Mouse (Mus musculus) small intestine, adult 2 months (tissue): ENCODE results near the gene March8. TPM values are rescaled to one million over a fixed set of nuclear protein-coding genes. Genes with fewer than 3 reads are reported as not detected.
"Not testable (repeated sequence)": the region's sequence is repeated elsewhere in the genome, so short reads cannot be mapped to it uniquely, and the experiment has no call there.

ENCODE experiments used
- H3K27ac ChIP-seq: fragments of 200-500 bp; 2 replicates; pipeline ENCODE4 v1.5.1; 2012; ENCODE audit warnings: low read depth, low read length, control low read depth, inconsistent platforms; ENCODE audit not compliant: insufficient read depth
- H3K27me3 ChIP-seq: fragments of 200-500 bp; 2 replicates; pipeline ENCODE4 v1.6.1; 2012; ENCODE audit warnings: mild to moderate bottlenecking, moderate library complexity, low read length, inconsistent platforms; ENCODE audit not compliant: control insufficient read depth, insufficient read depth
- H3K36me3 ChIP-seq: fragments of 200-500 bp; 2 replicates; pipeline ENCODE4 v1.6.1; 2012; ENCODE audit warnings: mild to moderate bottlenecking, low read length, control low read depth, inconsistent platforms; ENCODE audit not compliant: control insufficient read depth, insufficient read depth
- H3K4me1 ChIP-seq: fragments of 200-500 bp; 2 replicates; pipeline ENCODE4 v1.6.1; 2012; ENCODE audit warnings: low read length, inconsistent platforms, mixed read lengths; ENCODE audit not compliant: control insufficient read depth, insufficient read depth, insufficient read length
- H3K4me3 ChIP-seq: fragments of 200-500 bp; 2 replicates; pipeline ENCODE4 v1.5.1; 2012; ENCODE audit warnings: low read depth, mild to moderate bottlenecking, control low read depth, inconsistent platforms, low read length, moderate library complexity
- CTCF ChIP-seq: fragments of 200-500 bp; IDR thresholded peaks from 2 replicates; pipeline ENCODE4 v1.5.1; 2012; ENCODE audit warnings: low read depth, mild to moderate bottlenecking, control low read depth, inconsistent platforms, low read length, moderate library complexity, mixed read lengths; ENCODE audit not compliant: insufficient replicate concordance, insufficient read length; ENCODE audit errors: extremely low read depth
- POLR2A ChIP-seq: fragments of 200-500 bp; IDR thresholded peaks from 2 replicates; pipeline ENCODE4 v1.6.1; 2012; ENCODE audit warnings: low read depth, mild to moderate bottlenecking, control low read depth, inconsistent platforms, low read length, moderate library complexity
- WGBS: fragments of 180-500 bp; shearing (Covaris S2); methylation state at CpG from one replicate; pipeline ENCODE4 v1.1.7; 2018; 5-methylcytosine and 5-hydroxymethylcytosine counted together
- polyA plus RNA-seq: library from polyadenylated mRNA; depleted of rRNA; stranded (reverse); fragments of >200 nt; gene quantifications from 2 replicates; pipeline ENCODE4 v1.2.3, GENCODE M21; 2012

Gene March8
- polyA plus RNA-seq, 1 experiment: 65.1 TPM

DNA sequence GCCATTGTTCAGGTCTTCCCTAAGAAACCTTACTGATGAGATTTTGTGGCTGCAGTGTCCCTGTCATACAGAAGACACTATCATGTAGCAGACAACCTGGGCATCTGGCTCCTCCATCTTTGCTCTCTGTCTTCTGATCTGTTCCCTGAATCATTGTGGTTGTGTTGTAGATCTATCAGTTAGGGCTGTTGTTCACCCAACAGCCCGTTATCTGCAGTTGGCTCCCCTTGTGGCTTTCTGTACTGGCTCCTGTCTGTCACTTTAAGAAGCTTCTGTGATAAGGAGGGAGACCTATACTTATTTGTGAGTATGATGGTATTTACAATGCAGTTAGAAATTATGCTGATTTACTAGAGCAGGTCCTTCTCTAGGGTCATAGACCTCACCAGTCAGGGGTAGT is 2.7 kb downstream of the March8 start:
- no peaks in the 10 kb centered on the region for H3K27me3 ChIP-seq
- H3K4me1 ChIP-seq: no peaks in the 10 kb centered on the region; the same call in 1 of the 2 replicates
- TF ChIP-seq CTCF (no peak), POLR2A (no peak)
- H3K36me3 ChIP-seq: peaks cover 1% of the 10 kb centered on the region; the same call in 1 of the 2 replicates
- H3K27ac ChIP-seq: no peak overlapping the region
- no peak overlapping the region for H3K4me3 ChIP-seq
- WGBS: 91% methylated on average over 1 of the region's 1 CpGs

DNA sequence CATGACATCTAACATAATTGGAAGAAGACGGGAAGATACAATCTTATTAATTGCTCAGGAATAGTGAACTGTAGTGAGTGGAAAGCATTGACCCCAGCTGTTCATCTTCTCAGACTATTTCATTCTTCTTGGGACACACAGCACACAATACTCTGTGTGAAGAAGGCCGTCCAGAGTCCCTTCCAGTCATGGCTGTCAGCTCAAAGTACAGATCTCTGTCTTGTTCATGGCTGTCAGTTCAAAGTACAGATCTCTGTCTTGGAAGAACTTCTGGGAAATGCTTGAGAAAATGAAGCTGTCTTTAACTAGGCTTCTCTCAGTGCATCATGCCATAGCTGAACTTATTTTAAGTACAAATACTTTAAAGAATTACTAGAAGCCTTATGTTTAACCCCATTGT is 10.1 kb downstream of the March8 start:
- H3K4me1 ChIP-seq: peaks cover 9% of the 10 kb centered on the region; the same call in 1 of the 2 replicates
- no peak overlapping the region for H3K4me3 ChIP-seq
- no peaks in the 10 kb centered on the region for H3K27me3 ChIP-seq
- peak overlapping the region; percentile 51; the same call in 1 of the 2 replicates for H3K27ac ChIP-seq
- TF ChIP-seq POLR2A: no peak
- no peak for TF ChIP-seq CTCF
- peaks cover 1% of the 10 kb centered on the region; the same call in 1 of the 2 replicates for H3K36me3 ChIP-seq
- WGBS: 37% methylated on average over 2 of the region's 2 CpGs

DNA sequence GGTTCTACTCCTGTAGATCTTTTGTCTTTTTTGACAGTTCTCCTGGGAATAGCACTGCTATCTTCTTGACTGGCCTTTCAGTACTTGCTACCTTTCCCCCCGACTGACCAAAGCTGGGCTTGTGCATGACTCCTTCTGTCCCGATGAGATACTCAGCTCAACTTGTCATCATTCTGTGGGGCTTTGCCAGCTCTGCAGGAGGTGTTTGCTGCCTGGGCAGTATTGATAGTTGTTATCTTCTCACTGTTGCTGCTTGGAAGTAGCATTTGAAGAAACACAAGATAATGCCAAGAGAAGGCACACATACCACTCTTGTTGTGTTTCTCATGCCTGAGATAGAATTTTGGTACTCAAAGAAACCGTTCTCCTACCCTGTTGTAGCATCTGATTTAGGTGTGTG is 12.2 kb downstream of the March8 start:
- Histone ChIP-seq H3K36me3 (no peaks in the 10 kb centered on the region), H3K4me1 (peaks cover 9% of the 10 kb centered on the region; the same call in 1 of the 2 replicates), H3K4me3 (no peak overlapping the region), H3K27me3 (no peaks in the 10 kb centered on the region), H3K27ac (no peak overlapping the region)
- WGBS: 76% methylated on average over 3 of the region's 3 CpGs
- no peak for TF ChIP-seq CTCF
- no peak for TF ChIP-seq POLR2A

DNA sequence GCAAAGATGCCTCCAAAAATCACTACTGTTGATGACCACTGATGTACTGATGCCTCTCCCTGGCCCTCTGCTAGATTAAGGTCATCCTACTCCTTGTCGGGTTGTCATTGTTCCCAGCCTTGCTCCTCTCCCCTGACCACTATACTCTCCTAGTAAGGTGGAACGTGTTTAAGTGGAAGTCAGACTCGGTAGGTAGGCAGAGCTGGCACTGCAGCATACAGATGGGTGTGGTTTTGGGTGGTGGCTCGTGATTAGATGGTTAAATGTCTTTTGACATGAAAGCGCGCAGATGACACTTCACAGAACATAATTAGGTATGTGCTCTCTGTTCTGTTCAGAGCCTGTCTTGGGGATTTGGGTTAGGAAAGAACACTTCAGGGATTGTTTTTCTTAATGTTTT is 12.8 kb downstream of the March8 start:
- Histone ChIP-seq H3K4me3 (no peak overlapping the region), H3K4me1 (peaks cover 9% of the 10 kb centered on the region; the same call in 1 of the 2 replicates), H3K27ac (no peak overlapping the region), H3K27me3 (no peaks in the 10 kb centered on the region), H3K36me3 (no peaks in the 10 kb centered on the region)
- WGBS: 55% methylated on average over 6 of the region's 6 CpGs
- TF ChIP-seq CTCF: no peak
- TF ChIP-seq POLR2A: no peak

DNA sequence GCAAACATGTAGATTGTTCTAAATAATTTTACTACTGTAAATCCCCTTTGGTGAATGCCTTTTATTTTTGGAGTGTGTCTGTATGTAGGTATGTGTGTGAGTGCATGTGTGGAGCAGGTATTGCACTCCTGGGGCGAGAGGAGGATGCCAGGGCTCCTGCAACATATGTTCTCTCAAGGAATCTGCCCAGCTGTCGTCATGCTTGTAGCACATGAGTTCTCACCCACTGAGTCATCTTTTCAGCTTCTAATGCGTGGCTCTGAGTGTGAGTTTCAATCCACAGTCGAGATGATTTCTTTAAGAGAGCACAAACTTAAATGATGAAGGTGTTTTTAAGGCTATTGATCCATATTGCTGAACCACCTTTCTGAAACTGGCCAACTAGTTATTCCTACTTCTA is 13.7 kb downstream of the March8 start:
- TF ChIP-seq POLR2A (no peak), CTCF (no peak)
- Histone ChIP-seq H3K4me3 (no peak overlapping the region), H3K36me3 (no peaks in the 10 kb centered on the region), H3K4me1 (peaks cover 9% of the 10 kb centered on the region; the same call in 1 of the 2 replicates), H3K27me3 (no peaks in the 10 kb centered on the region), H3K27ac (no peak overlapping the region)
- 85% methylated on average over 4 of the region's 4 CpGs for WGBS

DNA sequence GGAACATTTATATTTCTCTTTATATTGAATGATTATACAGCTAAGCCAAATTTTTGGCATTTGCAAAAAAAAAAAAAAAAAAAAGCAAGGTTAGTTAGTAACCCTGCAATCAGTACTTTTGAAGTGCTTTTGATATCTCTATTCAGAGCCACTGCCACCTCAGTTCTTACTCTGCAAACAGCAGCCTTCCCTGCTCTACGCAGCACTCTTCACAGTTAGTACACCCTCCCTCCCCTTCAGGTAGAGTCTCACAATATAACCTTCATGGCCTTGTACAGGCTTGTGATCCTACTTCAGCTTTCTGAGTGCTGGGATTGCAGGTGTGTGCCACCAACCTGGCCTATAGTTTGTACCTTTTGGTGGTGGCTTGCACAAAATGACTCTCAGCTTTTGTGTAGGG is 15.6 kb downstream of the March8 start:
- H3K36me3 ChIP-seq: no peaks in the 10 kb centered on the region
- TF ChIP-seq CTCF: no peak
- TF ChIP-seq POLR2A: no peak
- peaks cover 9% of the 10 kb centered on the region; the same call in 1 of the 2 replicates for H3K4me1 ChIP-seq
- WGBS: 91% methylated on average over 1 of the region's 1 CpGs
- no peak overlapping the region for H3K4me3 ChIP-seq
- H3K27ac ChIP-seq: no peak overlapping the region
- no peaks in the 10 kb centered on the region for H3K27me3 ChIP-seq

DNA sequence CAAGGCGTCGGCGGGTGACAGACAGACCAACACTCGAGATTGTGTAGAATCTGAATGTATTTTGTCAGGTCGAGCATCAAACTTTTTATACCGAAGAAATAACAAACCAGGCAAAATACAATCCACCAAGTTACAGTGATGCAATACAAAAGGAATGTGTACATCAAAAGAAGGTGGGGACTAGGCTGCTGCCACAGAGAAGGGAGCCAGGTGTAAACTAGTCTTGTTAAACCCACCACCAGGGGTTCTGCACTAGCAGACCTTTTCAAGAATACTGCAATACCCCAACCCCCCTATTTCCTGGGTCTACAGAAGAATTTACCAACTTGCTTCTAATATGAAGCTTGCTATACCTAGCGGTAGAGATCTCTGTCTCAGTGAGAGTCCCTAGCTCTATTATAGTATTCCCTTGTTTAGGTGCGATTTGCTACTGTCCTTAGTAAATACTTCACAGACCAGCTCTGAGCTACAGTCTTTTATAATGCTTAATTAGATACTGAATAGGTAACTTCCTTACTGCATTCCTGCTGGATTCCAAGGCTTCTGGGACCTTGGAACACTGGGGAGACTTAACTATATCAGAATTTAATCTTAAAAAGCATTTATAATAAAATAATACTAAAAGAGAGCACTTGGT is 18.6 kb downstream of the March8 start:
- H3K27me3 ChIP-seq, H3K4me3 ChIP-seq, H3K4me1 ChIP-seq, H3K27ac ChIP-seq, H3K36me3 ChIP-seq: not testable (repeated sequence)
- 79% methylated on average over 8 of the region's 8 CpGs for WGBS
